Mouse (Mus musculus) frontal cortex, postnatal 36 days (tissue): ENCODE data around the gene Skil.

Experiments
- DNase-seq, 2 experiments: peaks; one replicate each; pipeline ENCODE4 v3.0.0; 2022; ENCODE audit warnings: low spot score in 2 of 2

The Skil gene

DNA sequence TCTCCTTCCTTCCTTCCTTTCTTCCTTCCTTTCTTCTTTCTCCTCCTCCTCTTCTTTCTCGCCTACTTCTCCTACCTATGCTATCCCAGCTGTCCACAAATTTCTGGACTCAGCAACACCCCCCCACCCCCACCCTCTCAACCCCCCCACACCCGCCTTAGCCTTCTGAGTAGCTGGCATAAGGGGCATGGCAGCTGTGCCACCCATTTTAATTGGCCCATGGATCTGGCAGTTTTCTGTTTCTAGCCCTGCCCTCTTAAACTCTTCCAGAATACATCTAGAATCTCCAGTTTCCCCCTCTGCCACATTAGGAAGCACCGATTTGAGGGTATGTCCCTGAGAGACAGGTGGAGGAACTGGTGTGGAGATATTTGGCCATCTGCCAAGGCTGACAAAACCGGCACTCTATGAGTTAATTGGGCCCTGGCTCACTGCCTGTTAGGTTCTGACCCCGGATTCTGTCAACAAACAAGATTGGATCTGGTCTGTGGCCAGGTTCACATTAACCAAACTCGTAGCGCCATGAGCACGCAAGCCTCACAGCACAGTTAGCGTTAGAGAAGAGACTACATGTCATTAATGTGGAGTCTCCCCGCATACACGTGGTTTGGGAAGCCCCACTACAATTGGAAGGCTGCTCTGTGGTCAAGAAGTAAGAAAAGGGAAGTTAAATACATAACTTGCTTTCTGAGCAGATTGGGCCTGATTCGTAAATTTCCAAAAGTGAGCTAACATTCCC, 11.2 kb upstream of the Skil start:
- DNase-seq = no peak

DNA sequence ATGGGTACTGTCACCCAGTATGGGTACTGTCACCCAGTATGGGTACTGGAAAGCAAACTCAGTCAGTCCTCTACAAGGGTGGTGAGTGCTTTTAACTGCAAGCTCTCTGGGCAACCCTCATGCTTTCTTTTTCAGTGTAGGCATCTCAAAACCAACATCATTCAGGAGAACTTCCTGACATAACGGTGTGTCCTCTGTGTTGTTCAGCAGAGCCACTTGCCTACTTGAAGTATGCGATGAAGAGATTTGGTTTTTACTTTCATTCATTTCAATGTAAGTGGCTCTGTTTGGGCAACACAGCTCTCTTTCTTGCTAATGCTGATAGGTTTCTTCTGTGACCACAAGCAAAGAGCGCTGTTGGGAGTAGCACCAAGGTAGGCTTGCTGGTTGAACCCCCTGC, 9.9 kb upstream of the Skil start:
- DNase-seq = no peak

DNA sequence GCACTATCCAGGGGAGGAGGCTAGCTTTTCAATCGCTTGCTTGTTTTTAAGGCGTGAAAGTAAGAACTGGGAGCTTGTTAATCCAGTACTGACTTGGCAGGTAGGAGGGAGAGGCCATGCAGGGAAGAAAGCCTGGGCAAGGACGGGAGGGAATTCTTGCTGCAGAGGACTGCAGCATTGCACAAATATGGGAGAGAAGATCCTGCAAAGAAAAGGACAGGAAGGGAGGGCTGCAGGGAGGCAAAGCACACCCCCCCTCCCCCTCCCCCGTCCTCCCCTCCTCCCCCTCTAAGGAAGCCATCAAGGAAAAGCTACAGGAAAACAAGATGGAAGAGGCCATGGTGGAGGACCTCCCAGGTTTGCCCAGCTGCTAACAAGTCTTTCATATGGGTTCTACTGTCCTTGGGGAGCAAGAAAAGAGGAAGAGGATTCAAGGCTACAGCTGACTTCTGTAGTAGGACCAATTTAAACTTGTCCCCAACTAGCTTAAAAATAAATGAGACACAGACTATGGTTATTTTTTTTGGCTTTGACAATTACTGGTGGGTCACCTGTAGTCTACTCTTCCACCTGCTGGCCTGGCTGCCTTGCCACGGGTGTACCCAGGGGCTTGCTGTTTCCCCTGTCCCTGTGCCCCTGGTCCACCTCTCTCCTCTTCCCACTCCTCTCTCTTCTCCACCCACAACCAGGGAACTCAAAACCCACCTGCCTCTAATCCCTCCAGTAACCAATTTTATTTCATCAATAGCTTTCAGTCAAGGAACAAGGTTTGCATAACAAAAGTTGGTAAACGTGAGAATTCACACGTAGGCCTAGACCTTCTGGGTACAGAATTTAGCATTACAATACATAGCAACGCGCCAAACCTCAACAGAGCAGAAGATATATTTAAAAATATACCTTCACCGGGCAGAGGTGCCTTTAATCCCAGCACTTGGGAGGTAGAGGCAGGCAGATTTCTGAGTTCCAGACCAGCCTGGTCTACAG, 5.8 kb upstream of the Skil start:
- DNase-seq = no peak

DNA sequence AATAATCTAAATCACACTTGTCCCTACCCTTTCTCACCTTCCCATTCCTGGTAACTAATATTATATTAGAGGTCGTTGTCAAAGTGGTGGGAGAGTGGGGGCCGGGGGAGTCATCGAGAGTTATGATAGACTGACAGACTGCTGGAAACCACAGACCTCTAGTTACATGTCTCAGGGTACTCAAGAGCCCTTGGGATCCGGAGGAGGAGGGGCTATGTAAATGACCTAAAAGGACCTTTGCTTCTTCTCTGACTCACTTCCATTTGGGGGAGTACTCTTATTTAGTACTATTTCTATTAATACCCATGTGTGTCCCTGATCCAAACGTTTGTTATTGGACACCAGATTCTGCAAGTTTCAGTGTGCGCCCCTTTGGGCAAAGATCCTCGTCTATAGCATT, 4.9 kb upstream of the Skil start:
- no peak for DNase-seq

DNA sequence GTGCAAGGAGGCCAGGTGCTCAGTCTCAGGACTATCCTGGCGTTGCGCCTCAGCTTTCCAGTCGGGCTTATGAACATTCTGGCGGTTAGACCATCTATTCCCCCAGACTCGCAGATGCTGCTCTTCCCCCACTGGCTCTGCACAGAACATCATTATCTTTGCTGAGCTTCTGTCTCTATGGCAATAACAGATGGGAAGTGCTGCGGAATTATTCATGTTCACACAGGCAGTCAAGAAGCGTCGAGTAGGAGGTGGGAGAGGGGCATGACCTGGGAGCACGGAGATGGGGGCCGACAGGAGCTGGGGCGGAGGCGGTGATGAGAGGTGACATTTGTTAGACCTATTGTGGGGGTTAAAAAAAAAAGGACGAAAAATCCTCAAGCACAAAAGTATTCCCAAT, 1.7 kb upstream of the Skil start:
- DNase-seq = peak; percentile 68 to 77

DNA sequence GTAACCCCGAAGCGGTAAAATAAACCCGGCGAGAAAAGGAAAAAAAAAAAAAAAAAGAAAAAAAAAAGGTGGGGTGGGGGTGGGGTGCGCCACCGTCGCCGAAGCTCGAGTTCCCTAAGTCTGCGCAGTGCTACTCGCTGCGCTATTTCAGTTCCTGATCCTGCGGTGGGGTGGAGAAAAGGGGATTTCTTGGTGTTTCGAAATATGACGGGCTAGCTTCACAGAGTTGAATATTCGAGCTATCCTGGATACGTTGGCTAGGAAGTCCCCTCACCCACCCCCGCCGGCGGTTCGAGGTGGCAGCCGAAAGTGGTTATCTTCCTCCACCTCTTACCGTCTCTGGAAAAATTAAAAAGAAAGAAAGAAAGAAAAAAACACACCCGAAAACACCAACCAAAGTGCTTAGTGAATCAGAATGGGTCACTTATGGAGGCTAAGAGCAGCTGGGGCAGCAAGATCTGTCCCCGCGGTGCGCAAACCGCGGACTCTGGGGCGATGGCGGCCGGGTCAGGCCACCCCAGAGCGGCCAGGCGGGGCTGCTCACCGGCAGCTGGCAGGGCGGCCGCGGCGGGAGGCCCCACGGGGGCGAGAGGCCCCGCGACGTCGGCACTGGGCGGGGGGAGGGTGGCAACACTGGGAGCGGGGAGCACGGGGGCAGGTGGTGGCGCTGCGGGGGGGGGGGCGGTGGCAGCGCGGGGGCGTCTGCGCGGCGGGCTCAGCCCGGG, 1.1 kb upstream of the Skil start:
- peak; percentile 66 to 76 for DNase-seq

DNA sequence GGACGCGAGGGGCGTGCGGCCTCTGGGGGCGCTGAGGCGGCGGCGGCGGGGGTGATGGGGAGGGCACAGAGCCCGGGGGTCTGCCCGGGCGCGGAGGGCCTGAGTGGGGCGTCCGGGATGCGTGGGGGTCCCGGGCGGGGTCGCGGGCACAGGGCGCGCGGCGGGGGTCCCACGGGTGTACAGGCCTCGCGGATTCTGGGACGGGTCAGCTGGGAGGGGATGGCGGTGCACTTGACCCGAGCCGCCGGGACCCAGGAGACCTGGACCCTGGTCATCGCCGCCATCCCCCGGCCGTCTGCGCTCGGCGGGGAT, 277 bp downstream of the Skil start:
- no peak for DNase-seq

DNA sequence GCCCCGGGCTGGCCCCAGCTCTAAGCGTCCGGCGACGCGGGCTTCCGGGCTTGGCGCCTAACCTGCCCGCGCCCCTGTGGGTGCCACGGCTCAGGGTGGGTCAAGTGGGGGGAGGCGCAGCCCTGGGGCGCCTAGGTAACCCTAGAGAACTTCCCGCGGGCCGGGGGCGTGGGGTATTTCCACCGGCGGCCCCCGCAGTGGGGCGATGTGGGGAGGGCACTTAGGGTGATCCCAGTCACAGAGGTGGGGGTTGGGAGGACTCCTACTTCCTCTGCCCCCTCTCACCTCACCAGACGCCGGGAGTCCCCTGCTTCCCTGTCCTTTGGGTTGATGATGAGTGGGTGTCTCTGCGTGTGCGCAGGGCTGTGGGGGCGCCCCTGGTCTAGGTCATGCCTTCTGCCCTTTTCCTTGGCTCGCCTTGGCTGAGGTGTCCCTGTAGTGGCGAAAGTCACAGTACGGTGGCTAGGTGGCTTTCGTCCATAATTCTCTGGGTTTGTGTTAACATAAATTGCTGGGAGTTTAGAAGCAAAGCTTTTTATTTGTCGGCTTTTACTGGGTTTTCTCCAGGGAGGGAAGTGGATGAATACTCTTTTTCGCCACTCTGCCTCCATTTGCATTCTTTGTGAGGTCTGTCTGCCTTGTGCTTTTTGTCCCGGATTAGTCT, 765 bp downstream of the Skil start:
- DNase-seq = peak; percentile 52 to 53

DNA sequence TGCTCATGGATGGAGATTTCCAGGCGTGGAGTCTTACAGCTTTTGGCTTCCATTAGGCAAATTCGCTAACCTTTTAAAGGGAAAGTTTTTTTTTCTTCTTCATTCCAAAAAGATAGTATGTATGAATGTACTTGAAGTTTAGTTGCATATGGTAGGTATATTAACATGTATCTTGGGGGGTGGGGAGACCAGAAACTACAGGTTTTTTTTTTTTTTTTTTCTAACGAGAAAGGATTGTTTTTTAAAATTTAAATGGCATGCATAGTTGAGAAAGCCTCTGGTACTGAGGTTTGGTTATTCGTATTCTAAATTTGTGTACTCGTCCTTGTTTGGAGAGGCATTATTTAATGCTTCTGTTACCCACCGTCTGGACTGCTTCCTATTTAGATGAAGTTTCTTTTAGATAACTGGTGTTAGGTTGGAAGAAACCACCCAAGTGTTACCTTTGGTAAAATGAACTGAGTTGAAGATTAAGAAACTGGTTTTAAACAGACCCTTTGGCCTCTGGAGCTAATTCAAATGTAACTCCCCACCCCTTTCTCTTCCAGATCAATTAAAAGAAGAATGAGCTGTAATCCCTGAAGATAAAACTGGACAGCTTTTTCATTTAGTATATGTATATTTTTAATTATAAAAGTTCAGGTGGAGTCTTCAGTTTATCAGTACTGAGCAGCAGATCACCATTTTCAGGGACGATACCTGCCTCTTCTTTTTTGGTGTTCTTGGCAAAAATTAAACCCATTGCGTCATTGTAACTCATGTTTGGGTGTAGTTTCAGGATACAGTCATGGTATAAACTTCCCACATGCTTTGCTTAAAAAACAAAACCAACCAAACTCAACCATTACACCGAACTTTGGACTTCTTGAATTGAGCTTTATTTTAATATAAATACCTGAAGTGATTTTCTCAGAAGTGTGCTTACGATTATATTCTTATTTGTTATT, 1.6 kb downstream of the Skil start:
- no peak for DNase-seq

DNA sequence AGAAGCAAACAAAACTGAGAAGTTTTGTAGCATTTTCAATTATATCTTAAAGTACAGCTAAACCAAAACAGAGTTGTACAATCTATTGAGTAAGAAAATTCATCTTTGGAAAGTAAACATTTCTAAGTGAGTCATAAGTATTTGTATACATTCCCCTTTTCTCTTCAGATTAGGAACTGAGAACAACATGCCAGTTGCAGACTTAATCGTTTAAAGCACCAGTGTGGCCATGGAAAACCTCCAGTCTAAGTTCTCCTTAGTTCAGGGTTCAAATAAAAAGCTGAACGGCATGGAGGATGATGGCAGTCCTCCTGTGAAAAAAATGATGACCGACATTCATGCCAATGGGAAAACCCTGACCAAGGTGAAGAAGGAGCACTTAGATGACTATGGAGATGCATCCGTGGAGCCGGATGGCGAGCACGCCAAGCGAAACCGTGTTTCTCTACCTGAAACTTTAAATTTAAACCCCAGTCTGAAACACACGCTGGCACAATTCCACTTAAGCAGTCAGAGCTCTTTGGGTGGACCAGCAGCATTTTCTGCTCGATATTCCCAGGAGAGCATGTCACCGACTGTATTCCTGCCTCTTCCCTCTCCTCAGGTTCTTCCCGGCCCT, 2.4 kb downstream of the Skil start:
- no peak for DNase-seq

DNA sequence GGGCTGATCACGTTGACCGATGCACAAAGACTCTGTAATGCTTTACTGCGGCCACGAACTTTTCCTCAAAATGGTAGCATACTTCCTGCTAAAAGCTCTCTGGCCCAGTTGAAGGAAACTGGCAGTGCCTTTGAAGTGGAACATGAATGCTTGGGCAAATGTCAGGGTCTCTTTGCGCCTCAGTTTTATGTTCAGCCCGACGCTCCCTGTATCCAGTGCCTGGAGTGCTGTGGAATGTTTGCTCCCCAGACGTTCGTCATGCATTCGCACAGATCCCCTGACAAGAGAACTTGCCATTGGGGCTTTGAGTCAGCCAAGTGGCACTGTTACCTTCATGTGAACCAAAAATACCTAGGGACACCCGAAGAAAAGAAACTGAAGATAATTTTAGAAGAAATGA, 3.1 kb downstream of the Skil start:
- no peak for DNase-seq

DNA sequence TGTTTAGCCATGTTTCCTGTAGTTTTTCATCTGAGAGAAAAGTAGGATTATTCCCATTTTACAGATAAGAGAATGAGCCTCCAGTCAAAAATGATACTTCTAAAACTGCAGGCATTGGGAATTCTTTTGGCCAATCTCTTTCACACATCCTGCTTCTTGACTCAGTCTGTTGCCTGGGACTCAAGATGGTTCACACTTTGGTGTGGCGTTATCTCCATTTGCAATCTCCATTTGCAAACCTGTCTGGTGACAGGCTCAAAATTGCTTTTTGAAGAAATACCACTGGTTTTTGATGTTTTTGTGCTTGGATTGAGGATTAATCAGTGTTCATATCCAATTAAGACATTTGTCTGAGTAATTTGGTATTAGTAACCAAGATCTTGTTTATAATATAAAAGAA, 3.7 kb downstream of the Skil start:
- no peak for DNase-seq

DNA sequence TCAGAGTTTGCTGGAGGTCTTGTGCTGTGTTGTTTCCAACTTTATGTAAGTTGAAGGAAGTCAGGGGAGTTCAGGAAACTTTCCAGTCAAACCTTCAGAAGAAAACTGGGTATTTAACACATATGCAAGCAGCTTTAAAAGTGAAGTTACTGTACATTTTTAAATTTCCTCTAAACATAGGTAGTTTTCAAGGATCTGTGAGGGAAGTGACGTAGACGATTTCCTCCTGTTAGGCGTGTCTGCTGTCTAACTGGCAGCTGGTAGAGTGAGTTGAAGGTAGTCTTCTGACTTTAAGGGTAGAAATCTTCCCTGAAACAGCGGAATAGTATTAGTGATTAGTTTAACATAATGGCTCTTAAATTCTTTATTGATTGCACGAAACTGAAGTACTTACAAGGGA, 5.2 kb downstream of the Skil start:
- DNase-seq = no peak

DNA sequence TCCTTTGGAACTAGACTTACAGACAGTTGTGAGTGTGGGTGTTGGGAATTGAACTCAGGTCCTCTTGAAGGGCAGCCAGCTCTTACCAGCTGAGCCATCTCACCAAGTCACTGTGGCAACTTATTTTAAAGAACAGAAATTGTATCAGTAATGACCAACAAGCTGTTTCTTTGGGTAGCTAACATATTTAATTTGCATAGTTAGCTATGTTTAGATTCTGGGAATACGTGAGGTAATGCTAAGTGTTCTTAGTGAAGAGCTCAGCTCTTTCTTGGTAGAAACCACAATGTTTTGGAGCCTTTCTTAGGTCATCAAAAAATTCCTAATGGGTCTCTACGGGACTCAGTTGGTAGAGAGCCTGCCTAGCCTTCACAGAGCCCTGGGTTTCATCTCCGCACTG, 5.9 kb downstream of the Skil start:
- no peak for DNase-seq

DNA sequence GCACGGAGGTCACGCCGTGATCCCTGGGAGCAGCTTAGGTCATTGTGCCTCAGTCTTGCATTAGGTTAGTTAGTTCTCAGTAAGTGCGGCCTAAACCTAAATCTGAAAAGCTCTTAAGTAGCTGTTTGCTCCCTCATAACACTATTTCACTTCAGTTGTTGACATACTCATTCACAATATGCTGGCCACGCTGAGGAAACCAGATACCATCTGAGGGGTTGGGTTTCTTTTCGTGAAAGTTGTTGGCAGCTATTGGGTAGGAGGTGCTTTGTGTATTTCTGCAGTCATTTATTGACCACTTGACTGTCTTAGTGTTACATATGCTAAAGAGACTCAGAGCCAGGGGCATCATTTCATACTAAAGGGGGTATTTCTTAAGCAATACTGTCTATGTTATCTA, 10.1 kb downstream of the Skil start:
- DNase-seq = no peak

DNA sequence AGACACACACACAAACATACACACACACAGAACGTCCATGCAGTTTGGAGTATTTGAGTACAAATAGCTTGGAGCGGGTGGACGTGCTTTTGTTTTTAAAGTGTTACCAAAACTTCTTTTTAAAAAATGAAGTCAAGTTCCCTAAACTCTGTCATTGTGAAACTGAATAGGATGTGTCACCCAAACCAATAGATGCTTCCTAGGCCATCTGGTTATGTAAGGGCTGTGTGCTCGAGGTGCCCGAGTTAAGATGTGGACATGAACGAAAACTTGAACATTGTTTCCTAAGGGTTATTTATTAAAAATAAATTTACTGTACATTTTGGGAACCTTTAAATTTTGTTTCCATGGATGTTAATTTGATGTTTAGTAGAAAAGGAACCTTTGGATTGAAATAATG, 11.7 kb downstream of the Skil start:
- DNase-seq = no peak

DNA sequence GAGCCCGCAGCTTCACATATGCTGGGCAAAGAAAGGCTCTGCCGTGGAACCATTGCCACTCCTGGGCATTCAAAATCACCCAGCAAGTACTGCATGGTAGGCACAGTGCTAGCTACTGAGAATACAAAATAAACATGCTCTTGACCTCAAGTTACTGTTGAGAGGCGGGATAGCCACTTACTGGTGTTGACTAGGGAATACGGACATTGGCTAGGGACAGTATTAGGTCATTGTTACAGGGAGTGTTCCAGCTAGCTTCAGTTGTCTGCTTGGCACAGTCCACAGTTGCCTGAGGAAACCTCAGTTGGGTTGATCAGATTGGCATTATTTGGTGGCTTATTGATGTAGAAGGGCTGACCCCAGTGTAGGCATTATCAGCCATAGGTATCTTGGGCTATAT, 12.8 kb downstream of the Skil start:
- no peak for DNase-seq

DNA sequence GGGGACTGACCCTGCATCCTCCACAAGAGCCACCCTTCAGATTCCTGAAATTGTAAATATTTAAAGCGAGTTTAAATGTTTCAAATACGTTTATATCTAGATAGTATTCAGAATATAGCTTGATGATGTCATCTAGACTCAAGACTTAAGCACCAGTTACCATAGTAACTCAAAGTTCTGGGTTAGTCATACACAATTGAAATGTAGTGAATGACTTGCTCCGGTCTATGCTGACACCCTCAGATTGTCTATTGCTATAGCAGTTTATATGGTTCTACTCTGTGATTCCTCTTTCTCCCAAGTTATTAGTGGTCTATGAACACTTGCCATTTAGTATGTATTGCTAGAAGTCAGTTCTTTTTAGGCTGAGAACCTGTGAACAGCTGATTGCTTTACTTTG, 14.2 kb downstream of the Skil start:
- DNase-seq = no peak

DNA sequence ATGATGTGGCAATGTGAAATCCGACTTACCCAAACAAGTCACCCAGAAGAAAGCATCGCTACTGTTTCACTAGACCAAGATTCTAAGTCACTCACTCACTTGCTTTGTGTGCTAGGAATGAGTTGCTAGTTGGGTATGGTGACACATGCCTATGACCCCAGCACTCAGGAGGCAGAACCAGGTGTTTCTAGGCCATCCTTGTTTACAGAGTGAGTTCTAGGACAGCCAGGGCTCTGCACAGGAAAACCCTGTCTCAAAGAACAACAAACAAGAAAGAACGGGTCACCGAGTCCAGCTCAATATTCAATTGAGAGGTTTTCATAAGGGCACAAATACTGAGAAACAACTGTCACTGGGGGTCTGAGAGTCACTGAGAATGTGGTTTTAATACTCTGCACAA, 28.2 kb downstream of the Skil start:
- DNase-seq = no peak

DNA sequence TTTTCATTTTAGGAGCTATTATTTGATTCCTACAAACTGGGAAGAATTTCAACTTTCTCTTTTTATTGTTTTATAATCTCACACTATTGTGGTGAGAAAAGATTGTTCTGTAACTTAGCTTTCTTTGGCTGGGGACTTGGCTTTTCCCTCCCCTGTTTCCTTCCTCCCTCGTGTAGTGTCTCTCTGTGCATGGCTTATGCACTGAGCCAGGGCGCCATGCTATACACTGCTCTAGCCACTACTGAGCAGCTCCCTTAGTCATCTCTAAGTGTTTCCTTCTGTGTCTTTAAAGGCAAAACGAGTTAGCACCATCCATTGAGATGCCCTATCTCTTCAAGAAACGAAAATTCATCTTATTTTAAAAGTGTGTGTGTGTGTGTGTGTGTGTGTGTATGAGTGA, 31.4 kb downstream of the Skil start:
- DNase-seq = no peak

DNA sequence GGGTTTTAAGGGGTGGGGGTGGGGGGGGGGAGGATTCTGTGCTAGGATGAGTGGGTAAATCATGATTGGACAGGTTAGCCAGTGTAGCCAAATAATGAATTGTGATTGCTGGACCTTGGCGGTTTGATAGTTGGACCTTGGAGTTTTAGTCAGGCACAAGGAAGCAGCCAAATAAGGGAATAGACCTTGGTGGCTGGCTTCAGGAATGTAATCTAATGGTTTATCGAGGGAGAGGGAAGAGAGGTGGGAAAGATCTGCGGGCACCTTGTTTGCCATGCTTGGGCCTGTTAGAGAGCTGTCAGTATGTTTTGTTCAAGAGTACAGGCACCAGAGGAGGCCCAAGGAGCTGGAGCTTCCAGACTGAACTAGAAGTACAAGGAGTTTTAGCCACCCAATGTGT, 32.0 kb downstream of the Skil start:
- no peak for DNase-seq
